Mouse (Mus musculus) skeletal muscle tissue, adult 2 months (tissue): ENCODE data around the gene Epha4.

Source experiments
- DNase-seq: peaks from one replicate; pipeline ENCODE4 v3.0.0-alpha.2; 2012; ENCODE audit warnings: low read depth, low spot score

Epha4 gene

DNA sequence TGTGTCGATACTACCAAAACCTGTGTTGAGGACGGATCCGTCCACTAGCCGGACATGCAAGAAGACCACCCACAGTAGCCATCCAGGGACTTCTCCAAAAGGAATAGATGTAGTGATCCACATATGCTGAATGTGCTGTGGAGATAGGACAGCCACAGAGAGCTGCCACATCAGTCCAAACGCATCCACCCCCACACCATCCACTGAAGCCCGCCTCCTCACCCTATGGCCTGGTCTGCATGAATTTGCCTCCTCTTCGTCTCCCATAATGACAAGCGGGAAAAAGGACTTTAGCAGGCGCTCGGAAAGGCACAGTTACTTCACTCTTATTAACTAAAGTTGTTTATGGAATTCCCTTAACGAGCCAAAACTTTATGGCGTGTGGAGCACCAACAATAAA is 68.5 kb downstream of the Epha4 start:
- DNase-seq: no peak

DNA sequence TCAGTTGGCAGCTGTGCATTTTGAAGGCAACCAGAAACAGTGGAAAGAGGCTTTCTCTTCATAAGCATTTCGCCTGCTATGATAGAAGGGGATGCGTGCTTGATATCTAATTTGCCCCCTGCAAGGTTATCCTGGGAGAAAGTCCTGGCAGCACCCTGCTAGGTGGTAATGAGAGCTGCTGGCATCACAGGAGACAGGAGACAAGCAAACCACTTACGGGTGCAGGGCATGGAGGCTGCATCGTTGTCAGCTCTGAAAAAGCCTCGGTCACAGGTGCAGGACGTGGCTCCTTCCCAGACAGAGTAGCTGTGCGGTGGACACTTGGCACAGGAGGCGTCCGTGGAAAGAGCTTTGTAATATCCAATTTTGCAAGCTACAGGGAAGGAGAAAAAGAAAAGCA is 70.2 kb downstream of the Epha4 start:
- DNase-seq: no peak

DNA sequence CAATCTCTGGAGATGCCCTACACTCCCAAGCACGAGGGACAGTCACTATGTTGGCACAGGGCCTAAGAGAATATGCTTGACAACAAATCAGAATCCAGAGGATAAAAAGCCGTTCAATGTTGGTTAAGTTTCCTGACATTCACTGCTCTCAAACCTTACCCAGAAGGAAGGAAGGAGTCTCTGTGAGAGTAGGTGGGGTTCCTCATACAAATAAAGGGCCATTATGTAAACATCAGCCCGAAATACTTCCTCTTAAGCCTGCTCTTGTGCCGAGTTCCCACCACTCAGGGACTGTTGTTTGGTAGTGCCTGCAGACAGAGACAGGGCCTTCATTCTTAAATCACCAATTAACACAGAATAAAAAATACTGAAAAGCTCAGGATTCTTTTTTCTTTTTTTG is 72.9 kb downstream of the Epha4 start:
- DNase-seq: no peak

DNA sequence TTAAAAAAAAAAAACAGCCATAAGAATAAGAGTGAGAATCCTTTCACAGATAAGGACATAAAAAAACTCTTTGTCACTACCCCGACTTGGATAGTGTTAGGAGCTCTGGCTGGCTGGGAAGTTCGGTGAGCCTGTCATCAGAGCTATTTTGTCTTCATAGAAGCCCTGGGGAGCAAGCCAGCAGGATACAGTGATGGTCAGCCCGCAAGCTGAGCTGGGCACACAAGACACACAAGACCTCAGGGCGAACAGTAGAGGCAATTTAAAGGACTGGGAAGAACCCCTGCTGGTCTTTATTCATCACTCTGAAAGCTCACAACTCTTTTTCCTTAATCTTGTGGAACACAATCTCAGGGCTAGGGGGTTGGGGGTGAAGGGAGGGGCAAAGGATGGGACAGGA is 73.5 kb downstream of the Epha4 start:
- DNase-seq: no peak

DNA sequence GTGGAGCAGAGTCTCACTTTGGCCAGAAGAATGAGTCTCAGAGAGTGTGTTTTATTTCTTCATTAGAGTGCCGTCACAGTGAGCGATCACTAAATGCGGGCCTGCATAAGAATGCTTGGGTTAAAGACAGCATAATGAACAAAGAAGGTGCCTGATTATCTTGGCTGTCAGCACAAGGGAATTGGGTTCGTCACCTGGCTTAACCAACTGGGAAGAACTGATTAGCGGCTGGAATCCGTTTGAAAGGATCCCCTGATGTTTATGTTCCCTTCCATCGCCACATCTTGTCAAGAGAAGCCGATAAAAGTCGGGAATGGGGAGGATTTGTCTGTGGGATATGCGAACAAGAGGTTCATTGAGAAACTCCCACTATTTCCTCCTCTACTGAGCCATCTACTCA is 74.4 kb downstream of the Epha4 start:
- DNase-seq: no peak

DNA sequence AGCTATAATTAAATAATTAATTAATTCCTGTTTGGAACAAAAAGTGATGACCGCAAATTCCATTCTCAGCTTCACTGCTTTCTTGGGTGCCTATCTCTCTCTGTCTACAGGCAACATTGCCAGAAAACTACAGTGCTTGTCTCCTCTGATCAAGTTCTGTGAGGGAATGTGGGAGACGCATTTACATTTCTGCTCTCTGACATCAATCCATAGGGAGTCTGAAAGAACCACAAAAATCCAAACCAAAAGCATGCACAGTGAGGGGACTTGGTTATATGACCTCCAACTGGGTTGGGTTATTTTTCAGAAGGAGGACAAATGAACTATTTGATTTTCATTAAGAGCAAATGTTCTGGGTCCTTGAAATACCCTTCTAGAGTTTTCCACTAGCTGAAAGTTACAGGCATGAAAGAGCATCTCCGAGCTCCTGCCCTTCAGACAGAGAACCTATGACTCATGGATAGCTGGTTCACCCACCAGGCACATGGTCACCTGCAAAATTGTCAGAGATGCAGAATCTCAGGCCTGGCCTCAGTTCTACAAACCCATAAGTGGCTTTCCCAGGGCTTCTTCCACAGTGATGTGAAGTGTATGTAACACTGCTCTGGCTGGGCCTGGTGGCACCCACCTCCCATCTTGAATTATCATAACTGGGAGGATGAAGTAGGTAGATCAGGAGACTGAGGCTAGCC is 75.4 kb downstream of the Epha4 start:
- DNase-seq: no peak

DNA sequence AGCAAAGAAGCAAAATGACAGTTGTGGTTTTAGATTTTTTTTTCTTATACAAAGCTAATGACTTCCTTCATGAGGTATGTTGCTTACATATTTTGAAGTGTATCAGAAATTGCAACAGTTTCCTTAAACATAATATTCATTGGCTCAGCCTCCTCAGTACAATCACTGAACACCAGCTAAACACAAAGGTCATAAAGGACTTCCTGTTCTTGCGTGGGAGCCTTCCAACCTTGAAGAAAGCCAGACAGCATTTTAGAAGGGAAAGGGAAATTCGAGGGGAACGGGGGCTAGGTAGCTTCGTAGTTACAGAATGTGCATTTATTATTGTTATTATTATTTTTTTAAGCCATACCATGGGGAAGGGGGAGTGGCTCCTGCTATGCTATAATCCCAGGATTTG is 76.2 kb downstream of the Epha4 start:
- DNase-seq: no peak

DNA sequence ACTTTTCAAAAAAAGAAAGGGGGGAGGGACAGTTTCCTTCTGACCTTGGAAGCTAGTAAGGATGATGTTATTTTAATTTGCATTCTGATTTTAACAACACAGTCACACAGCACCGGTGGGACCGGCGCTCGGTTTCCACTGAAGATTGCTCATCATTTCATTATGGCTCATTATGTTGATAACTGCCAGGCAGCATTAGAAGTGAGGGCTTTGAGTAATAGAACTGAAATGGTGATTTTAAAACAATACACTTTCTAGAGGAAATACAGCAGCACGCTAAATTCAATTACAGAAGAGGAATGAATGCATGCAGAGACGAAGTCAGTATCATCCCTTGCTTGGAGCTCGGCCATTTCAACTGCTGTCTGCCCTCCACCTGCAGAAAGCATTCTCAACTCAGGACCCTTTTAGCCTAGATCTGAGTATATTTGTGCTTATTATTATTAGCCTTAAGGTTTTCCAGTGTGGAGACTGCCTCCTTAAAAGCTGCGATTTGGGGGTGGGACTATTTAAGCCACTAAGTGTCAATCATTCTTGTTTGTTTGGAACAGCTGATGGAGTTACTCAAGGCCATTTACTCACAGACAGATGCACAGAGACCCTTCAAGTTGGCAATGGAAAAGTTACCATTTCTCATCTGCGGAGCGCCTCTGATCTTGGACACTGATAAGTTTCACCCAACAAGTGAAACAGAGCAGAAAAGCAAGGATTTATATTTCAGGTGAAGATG is 76.8 kb downstream of the Epha4 start:
- DNase-seq: no peak

DNA sequence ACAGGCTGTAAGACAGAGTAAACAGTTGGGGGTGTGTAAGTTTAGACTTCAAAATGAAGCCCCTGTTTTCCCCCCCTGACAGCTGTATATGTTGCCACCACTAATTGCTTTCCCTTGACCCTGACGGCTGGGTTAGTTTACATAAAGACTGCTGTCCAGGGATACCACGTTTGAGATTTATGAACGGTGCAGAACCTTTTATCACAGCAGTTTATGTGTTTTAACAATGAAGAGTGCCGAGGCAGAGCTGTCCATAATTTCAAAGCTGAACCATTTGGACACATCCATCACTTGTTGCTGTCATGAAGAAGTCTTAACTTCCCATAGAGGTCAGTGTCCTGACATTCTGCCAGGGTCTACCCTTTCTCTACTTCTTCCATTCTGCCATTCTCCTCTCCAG is 79.8 kb downstream of the Epha4 start:
- DNase-seq: no peak

DNA sequence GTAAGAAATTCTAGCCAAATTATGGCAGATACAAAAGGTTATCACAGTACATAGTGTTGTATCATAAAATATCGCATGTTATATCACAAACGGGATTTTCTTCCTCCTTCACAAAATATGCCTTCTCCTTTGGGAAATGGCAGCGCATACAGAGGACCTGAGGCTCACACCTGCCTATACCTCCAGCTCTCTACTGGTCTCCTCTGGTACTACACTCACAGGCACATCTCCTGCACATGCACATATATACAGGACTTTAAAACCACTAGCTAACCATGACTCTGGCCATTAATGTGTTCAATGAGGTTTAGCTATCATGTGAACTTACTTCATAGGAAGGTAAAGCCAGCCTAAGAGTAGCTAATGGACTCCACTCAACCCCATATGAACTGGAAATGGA is 81.7 kb downstream of the Epha4 start:
- DNase-seq: no peak

DNA sequence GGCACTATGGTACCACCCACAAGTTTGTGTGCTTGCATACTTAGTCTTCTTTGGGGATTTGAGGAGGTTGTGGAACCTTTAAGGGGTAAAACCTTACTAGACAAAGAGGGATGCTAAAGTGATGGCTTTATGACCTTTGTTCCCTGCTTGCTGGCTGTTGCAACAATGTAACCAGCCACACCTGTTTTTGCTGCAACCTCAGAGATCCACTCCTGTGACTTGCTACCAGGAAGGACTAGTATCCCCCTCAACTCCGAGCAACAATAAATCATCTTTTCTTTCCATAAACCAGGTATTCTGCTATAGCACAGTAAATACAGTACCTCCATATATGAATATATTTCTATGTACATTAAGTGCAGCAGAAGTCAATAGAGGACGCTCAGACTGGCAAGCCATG is 82.4 kb downstream of the Epha4 start:
- no peak for DNase-seq

DNA sequence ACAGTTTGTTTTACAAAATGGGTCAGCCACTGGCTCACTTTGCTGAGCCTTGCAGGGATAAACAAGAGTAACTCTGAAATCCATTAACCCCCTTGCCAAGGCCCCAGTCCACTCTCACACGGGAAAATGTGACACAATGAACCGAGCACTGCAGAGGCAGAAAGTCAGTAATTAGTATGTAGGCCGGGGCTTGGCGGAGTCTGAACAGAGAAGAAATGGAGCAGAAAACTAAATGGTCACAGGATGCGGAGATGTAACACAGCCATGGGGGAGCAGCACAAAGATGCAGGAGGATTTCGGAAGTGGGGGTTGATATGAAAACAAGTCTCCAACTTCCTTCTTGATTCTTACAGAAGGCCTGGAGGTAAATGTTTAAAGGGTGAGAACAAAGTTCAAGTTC is 85.7 kb downstream of the Epha4 start:
- no peak for DNase-seq

DNA sequence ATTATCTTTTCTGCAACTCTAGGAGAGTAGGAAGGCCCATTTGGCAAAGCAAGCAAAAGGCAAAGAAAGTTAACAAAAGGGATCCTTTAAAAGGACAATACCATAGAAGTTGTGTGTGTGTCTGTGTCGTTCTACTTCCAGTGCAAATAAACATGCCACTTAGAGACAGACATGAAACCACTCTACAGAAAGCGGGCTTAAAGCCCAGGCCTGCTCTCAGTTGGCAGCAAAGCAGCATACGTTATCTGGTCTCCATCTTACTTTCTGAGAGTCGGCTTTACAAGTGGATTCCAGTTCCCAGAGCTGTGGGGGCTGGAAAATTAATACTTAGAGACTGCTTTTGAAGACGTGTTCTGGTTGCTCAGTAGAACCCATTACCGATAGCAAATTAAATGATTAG is 87.9 kb downstream of the Epha4 start:
- DNase-seq: no peak

DNA sequence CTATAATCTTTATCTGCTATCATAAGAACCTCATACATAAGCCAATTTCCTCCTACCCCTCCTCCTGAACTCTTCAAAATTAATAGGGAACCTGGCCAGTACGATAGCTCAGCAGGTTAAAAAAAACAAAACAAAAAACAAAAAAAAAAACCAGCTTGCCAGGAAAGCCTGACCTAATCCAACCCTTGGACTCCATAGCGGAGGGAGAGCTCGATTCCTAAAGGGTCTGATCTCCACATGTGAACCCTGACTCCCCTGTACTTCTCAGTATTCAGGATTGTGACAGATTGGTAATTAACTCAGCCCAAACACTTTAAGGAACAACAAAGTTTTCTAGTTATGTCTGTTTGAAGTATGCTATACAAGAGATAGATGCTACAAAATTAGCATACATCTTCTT is 89.7 kb downstream of the Epha4 start:
- no peak for DNase-seq

DNA sequence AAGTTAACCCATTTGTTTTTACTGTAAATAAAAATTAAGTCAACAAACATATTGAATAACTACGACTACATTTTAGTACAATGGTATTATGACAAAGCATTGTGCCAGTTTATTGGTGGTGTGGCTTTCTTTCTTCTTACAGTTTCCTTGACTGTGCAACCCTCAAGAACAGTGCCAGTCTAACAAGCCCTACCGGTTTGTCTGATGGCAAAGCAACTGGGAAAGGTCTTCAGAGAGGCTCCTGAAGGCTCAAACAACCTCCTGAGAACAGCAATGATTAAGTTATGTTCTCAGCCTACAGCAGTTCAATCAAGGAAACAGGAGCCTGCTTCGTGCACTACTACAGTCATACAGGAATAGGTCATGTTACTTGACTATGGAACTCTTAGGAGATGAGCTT is 93.8 kb downstream of the Epha4 start:
- no peak for DNase-seq

DNA sequence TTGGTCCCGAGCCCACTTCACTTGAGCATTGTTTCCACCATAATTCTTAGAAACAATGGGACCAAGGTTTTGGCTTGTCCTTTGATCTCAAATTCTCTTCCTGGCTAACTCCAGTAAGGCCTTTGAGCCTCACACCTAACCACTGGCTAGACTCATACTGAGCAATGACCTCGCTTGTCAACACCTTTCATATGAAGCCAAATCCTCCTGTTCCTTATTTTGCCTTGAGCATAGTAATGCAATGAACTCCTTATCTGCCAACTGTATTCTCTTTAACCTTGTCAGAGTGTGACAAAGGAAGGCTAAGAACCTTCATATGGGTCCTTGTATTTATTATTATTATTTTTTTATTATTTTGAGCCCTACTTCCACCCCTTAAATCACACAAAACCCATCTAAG is 94.5 kb downstream of the Epha4 start:
- no peak for DNase-seq

DNA sequence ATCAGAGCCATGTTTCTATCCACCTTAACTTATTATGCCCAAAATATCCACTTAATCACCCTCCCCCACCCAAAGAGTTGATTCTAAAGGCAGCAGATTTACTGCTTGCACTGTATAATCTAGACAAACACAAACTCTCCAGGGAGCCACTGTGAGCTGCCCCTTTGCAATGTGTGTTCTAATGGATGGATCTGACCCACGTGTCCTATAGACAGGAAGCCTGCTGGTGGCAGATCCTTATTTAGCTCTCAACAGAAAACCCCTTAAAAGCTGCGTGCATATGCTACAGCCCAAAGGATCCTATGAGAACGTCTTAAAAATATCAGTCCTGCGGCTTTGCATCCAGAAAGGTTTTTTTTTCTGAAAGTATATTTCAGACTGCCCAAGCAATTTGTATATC is 98.0 kb downstream of the Epha4 start:
- DNase-seq: no peak

DNA sequence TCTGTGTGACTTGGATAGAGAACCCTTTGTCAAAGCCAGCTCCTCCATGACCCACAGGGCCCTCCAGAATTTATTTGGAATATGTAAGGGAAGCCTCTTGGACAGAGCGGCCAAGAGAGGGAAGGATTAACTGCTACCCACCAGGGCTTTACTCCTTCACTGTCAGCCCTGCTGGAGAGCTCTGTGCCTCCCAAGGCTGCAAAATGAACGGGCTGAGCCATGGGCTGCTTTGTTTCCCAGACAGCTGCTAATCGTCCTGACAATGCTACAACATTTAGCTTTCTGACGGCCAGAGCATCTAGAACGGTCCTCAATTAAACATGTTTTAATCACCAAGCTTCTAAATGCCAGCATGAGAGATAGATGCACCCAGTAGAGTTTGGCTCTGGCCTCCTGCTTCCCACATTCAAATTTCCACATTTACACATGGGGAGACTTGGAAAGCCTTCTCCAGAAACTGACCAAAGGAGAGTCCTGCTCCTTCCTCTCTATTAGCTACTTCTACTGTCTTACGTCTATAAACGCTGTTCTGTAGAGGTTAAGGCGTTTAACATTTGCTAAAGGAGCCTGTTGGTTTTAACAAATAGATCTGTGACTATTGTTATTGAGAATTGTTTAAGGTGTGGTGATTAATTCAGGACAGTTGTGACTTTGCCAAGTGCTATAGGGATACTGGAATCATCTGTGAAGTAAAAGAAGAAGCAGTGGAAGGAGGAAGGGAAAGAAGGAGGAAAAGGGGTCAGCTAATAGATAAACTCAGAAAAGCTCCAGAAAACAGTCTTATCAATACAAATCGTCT is 101.8 kb downstream of the Epha4 start:
- DNase-seq: no peak

DNA sequence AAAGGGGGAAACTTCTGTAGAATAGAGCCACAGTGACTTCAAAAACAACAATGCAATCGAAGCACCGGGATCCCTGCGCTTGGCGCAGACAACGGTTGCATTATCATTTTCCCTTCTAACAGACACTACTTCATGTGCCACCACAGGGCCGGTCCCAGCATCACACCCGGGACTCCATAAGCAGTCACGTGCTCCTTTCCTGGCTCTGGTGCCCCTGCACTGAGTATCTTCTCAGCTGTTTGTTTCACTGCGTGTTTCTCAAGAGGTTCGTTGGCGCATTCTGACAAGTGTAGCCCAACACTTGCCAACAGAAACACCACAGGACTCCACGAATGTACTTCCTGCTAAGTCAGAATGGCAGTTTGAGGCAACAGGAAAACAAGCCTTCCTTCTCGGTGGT is 102.6 kb downstream of the Epha4 start:
- no peak for DNase-seq

DNA sequence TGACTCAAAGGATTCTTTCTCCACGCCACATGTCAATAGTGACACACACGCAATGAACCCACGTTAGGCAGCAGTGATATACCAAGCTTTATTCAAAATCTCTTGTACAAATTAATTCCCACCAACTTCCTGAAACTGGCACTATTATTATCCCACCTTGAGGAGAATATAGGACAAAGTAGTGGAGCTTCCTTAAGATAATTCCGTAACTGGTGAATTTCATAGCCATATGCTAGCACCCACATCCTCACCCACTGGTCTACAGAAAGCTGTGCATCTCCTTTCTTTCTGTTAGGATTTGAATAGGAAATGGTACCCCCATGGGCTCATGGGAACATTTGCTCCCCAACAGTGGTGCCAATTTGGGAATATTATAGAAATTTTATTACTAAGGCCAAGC is 103.7 kb downstream of the Epha4 start:
- no peak for DNase-seq

DNA sequence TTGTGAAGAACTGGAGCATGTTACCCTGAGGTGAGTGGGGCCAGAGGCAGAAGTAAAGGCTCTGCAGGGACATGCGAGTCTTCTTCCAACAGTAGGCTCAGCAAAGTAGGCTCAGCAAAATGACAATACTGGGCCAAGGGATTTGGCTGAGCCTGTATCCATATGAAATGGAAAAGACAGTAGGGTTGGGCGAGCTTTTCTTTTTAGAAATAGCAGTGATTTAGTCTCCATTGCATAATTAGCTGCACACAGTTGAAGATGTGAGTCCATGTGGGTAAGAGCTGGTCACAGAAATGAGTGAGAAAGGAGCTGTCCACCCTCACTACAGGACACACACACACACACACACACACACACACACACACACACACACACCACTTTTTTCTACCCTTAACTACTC is 104.2 kb downstream of the Epha4 start:
- DNase-seq: no peak

DNA sequence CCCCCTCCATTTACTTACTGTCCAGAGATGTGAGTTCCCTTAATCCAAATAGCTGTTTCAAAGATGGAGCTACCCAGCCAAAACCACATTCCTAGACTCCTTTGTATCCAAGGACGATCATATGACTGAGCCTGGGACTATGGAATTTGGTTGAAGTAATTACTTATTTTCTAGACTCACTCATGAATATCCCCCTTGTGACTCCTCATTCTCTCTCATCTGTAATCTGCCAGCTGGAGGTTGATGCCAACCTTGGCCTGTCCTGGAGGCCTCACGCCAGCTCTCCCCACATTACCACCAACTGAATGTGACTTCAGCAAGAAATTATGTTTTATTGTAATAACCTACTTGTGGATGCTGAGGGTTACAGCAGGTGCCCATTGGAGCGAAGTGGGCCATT is 104.7 kb downstream of the Epha4 start:
- DNase-seq: no peak

DNA sequence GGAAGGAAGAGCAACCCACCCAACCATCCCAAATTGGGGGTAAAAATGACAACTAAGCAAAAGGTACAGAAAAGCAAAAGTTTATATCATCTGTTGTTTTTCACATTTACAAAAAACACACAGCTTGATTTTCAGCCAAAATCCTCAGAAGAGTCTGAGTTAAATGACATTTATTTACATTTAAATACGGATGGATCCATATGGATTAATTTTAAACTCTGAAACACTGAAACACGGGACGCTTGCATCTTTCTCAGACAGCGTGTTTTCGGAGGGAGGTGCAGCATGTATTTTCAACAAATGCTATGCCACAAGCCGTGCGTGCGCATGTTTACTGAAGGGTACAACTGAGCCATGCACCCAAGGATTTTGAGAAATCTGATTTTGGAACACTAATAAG is 105.4 kb downstream of the Epha4 start:
- DNase-seq: no peak
